Mouse (Mus musculus): ENCODE measurements around the gene Pitpnc1.

Gene Pitpnc1

GRCm38 (mm10) chr11:107190376-107190775 is 280.1 kb downstream of the Pitpnc1 start:
- in situ Hi-C loops (cut with MboI; ENCODE audit: low sequenced_read_pairs): no loop called here

GRCm38 (mm10) chr11:107188565-107189552 is 281.6 kb downstream of the Pitpnc1 start, which contains the start of gene Nol11:
Gene Nol11, minus strand, starts transcription at chr11:107189381.
- in situ Hi-C loops (cut with MboI; ENCODE audit: low sequenced_read_pairs): no loop called here

- in situ Hi-C loops (cut with MboI; ENCODE audit: low sequenced_read_pairs): no loop called here
These were observed 286.7 kb downstream of the Pitpnc1 start for GRCm38 (mm10) chr11:107183777-107184176.

GRCm38 (mm10) chr11:107161215-107161614 is 309.3 kb downstream of the Pitpnc1 start:
- in situ Hi-C loops (cut with MboI; ENCODE audit: low sequenced_read_pairs): no loop called here

- in situ Hi-C loops (cut with MboI; ENCODE audit: low sequenced_read_pairs): no loop called here
These were observed 311.5 kb downstream of the Pitpnc1 start for GRCm38 (mm10) chr11:107159034-107159433.

All from CH12F3 (cell line).